Mouse (Mus musculus): ENCODE measurements around the gene Nxnl2. TPM values are rescaled to one million over a fixed set of nuclear protein-coding genes. Genes with fewer than 3 reads are reported as not detected.

Gene Nxnl2
- polyA plus RNA-seq, 1 experiment from 2014 or later = 4.4 TPM

- ATAC-seq (ENCODE audit: insufficient number of reproducible peaks, low FRiP score, low TSS enrichment, low read depth) = no peak
- peak overlapping the region; percentile 3; the same call in 1 of the 2 replicates for H3K27ac ChIP-seq (replicated peaks; ENCODE audit: low read depth, low read length)
- no peak for DNase-seq (ENCODE audit: low spot score)
- H3K9ac ChIP-seq (ENCODE audit: low read length) = no peak overlapping the region
- no peaks in the 10 kb centered on the region for H3K27me3 ChIP-seq (ENCODE audit: control insufficient read depth, insufficient read depth, low read length)
- 0 out of 2 replicates have a peak, but pooled peaks cover 2% of the 10 kb centered on the region for H3K9me3 ChIP-seq (ENCODE audit: control insufficient read depth, low read length)
- H3K4me3 ChIP-seq (ENCODE audit: low read depth, low read length) = no peak overlapping the region
- 88% methylated on average over 2 of the region's 2 CpGs for WGBS
- H3K36me3 ChIP-seq (ENCODE audit: control insufficient read depth, insufficient read depth, low read length) = no peaks in the 10 kb centered on the region
- H3K4me2 ChIP-seq (ENCODE audit: low read depth, severe bottlenecking) = no peak overlapping the region
- H3K4me1 ChIP-seq (ENCODE audit: control insufficient read depth, insufficient read depth, low read length) = no peaks in the 10 kb centered on the region
Measured at GRCm38 (mm10) chr13:51161672-51162071, 9.2 kb upstream of the Nxnl2 start.

GRCm38 (mm10) chr13:51162246-51162645, 8.6 kb upstream of the Nxnl2 start:
- Histone ChIP-seq H3K4me1 (ENCODE audit: control insufficient read depth, insufficient read depth, low read length) (no peaks in the 10 kb centered on the region), H3K4me2 (ENCODE audit: low read depth, severe bottlenecking) (no peak overlapping the region), H3K27me3 (ENCODE audit: control insufficient read depth, insufficient read depth, low read length) (no peaks in the 10 kb centered on the region), H3K9me3 (ENCODE audit: control insufficient read depth, low read length) (0 out of 2 replicates have a peak, but pooled peaks cover 2% of the 10 kb centered on the region), H3K36me3 (ENCODE audit: control insufficient read depth, insufficient read depth, low read length) (no peaks in the 10 kb centered on the region), H3K9ac (ENCODE audit: low read length) (no peak overlapping the region), H3K4me3 (ENCODE audit: low read depth, low read length) (no peak overlapping the region), H3K27ac (replicated peaks; ENCODE audit: low read depth, low read length) (peak overlapping the region; percentile 3; the same call in 1 of the 2 replicates)
- ATAC-seq (ENCODE audit: insufficient number of reproducible peaks, low FRiP score, low TSS enrichment, low read depth) (no peak), DNase-seq (ENCODE audit: low spot score) (no peak)
- WGBS = 85% methylated on average over 6 of the region's 6 CpGs

- Histone ChIP-seq H3K4me3 (ENCODE audit: low read depth, low read length) (no peak overlapping the region), H3K27ac (replicated peaks; ENCODE audit: low read depth, low read length) (no peak overlapping the region), H3K9me3 (ENCODE audit: control insufficient read depth, low read length) (no peaks in the 10 kb centered on the region), H3K27me3 (ENCODE audit: control insufficient read depth, insufficient read depth, low read length) (0 out of 2 replicates have a peak, but pooled peaks cover under 1% of the 10 kb centered on the region), H3K36me3 (ENCODE audit: control insufficient read depth, insufficient read depth, low read length) (no peaks in the 10 kb centered on the region), H3K9ac (ENCODE audit: low read length) (no peak overlapping the region), H3K4me2 (ENCODE audit: low read depth, severe bottlenecking) (no peak overlapping the region), H3K4me1 (ENCODE audit: control insufficient read depth, insufficient read depth, low read length) (no peaks in the 10 kb centered on the region)
- 53% methylated on average over 11 of the region's 11 CpGs for WGBS
- DNase-seq (ENCODE audit: low spot score) (no peak), ATAC-seq (ENCODE audit: insufficient number of reproducible peaks, low FRiP score, low TSS enrichment, low read depth) (no peak)
Measured at GRCm38 (mm10) chr13:51166711-51167110, 4.1 kb upstream of the Nxnl2 start.

- 40% methylated on average over 11 of the region's 11 CpGs for whole genome bisulfite sequencing
- no peak overlapping the region for H3K9ac ChIP-seq (ENCODE audit: low read length)
Measured at GRCm38 (mm10) chr13:51170215-51170614, 607 bp upstream of the Nxnl2 start.

GRCm38 (mm10) chr13:51172601-51173000, 1.8 kb downstream of the Nxnl2 start:
- Histone ChIP-seq H3K9ac (ENCODE audit: low read length) (no peak overlapping the region), H3K4me1 (ENCODE audit: control insufficient read depth, insufficient read depth, low read length) (no peaks in the 10 kb centered on the region; the same call in 1 of the 2 replicates), H3K9me3 (ENCODE audit: control insufficient read depth, low read length) (peaks cover 4% of the 10 kb centered on the region; the same call in 1 of the 2 replicates), H3K36me3 (ENCODE audit: control insufficient read depth, insufficient read depth, low read length) (no peaks in the 10 kb centered on the region), H3K27ac (replicated peaks; ENCODE audit: low read depth, low read length) (no peak overlapping the region), H3K4me3 (ENCODE audit: low read depth, low read length) (no peak overlapping the region), H3K27me3 (ENCODE audit: control insufficient read depth, insufficient read depth, low read length) (0 out of 2 replicates have a peak, but pooled peaks cover 4% of the 10 kb centered on the region), H3K4me2 (ENCODE audit: low read depth, severe bottlenecking) (no peak overlapping the region)
- no peak for DNase-seq (ENCODE audit: low spot score)
- WGBS = 81% methylated on average over 7 of the region's 7 CpGs
- ATAC-seq (ENCODE audit: insufficient number of reproducible peaks, low FRiP score, low TSS enrichment, low read depth) = no peak

More at GRCm38 (mm10) chr13:51170215-51170614, 607 bp upstream of the Nxnl2 start:
- Histone ChIP-seq H3K27me3 (ENCODE audit: control insufficient read depth, insufficient read depth, low read length) (0 out of 2 replicates have a peak, but pooled peaks cover 4% of the 10 kb centered on the region), H3K4me3 (ENCODE audit: low read depth, low read length) (peak overlapping the region; percentile 55; the same call in 1 of the 2 replicates), H3K4me2 (ENCODE audit: low read depth, severe bottlenecking) (peak overlapping the region; percentile 97), H3K27ac (replicated peaks; ENCODE audit: low read depth, low read length) (no peak overlapping the region), H3K9me3 (ENCODE audit: control insufficient read depth, low read length) (peaks cover 4% of the 10 kb centered on the region; the same call in 1 of the 2 replicates), H3K36me3 (ENCODE audit: control insufficient read depth, insufficient read depth, low read length) (no peaks in the 10 kb centered on the region), H3K4me1 (ENCODE audit: control insufficient read depth, insufficient read depth, low read length) (no peaks in the 10 kb centered on the region; the same call in 1 of the 2 replicates)
- ATAC-seq (ENCODE audit: insufficient number of reproducible peaks, low FRiP score, low TSS enrichment, low read depth) (no peak; the same call in 1 of the 2 replicates), DNase-seq (ENCODE audit: low spot score) (no peak)

GRCm38 (mm10) chr13:51178932-51179331, 8.1 kb downstream of the Nxnl2 start:
- Histone ChIP-seq H3K36me3 (ENCODE audit: control insufficient read depth, insufficient read depth, low read length) (no peaks in the 10 kb centered on the region), H3K9me3 (ENCODE audit: control insufficient read depth, low read length) (no peaks in the 10 kb centered on the region), H3K4me1 (ENCODE audit: control insufficient read depth, insufficient read depth, low read length) (no peaks in the 10 kb centered on the region), H3K27ac (replicated peaks; ENCODE audit: low read depth, low read length) (no peak overlapping the region), H3K4me3 (ENCODE audit: low read depth, low read length) (no peak overlapping the region), H3K27me3 (ENCODE audit: control insufficient read depth, insufficient read depth, low read length) (no peaks in the 10 kb centered on the region), H3K4me2 (ENCODE audit: low read depth, severe bottlenecking) (no peak overlapping the region), H3K9ac (ENCODE audit: low read length) (no peak overlapping the region)
- DNase-seq (ENCODE audit: low spot score) (no peak), ATAC-seq (ENCODE audit: insufficient number of reproducible peaks, low FRiP score, low TSS enrichment, low read depth) (no peak)
- 88% methylated on average over 10 of the region's 10 CpGs for WGBS

- Histone ChIP-seq H3K9ac (ENCODE audit: low read length) (no peak overlapping the region), H3K27ac (replicated peaks; ENCODE audit: low read depth, low read length) (no peak overlapping the region), H3K4me3 (ENCODE audit: low read depth, low read length) (no peak overlapping the region), H3K27me3 (ENCODE audit: control insufficient read depth, insufficient read depth, low read length) (no peaks in the 10 kb centered on the region), H3K4me1 (ENCODE audit: control insufficient read depth, insufficient read depth, low read length) (no peaks in the 10 kb centered on the region), H3K36me3 (ENCODE audit: control insufficient read depth, insufficient read depth, low read length) (no peaks in the 10 kb centered on the region), H3K4me2 (ENCODE audit: low read depth, severe bottlenecking) (no peak overlapping the region), H3K9me3 (ENCODE audit: control insufficient read depth, low read length) (no peaks in the 10 kb centered on the region)
- no peak for ATAC-seq (ENCODE audit: insufficient number of reproducible peaks, low FRiP score, low TSS enrichment, low read depth)
- WGBS = 77% methylated on average over 3 of the region's 3 CpGs
- no peak for DNase-seq (ENCODE audit: low spot score)
Measured at GRCm38 (mm10) chr13:51179362-51179761, 8.5 kb downstream of the Nxnl2 start.

- ATAC-seq (ENCODE audit: insufficient number of reproducible peaks, low FRiP score, low TSS enrichment, low read depth) (no peak), DNase-seq (ENCODE audit: low spot score) (no peak)
- Histone ChIP-seq H3K27ac (replicated peaks; ENCODE audit: low read depth, low read length) (no peak overlapping the region), H3K9me3 (ENCODE audit: control insufficient read depth, low read length) (no peaks in the 10 kb centered on the region), H3K4me1 (ENCODE audit: control insufficient read depth, insufficient read depth, low read length) (no peaks in the 10 kb centered on the region), H3K4me3 (ENCODE audit: low read depth, low read length) (no peak overlapping the region), H3K4me2 (ENCODE audit: low read depth, severe bottlenecking) (no peak overlapping the region), H3K36me3 (ENCODE audit: control insufficient read depth, insufficient read depth, low read length) (no peaks in the 10 kb centered on the region), H3K9ac (ENCODE audit: low read length) (no peak overlapping the region), H3K27me3 (ENCODE audit: control insufficient read depth, insufficient read depth, low read length) (no peaks in the 10 kb centered on the region)
- 91% methylated on average over 7 of the region's 7 CpGs for WGBS
Measured at GRCm38 (mm10) chr13:51182236-51182635, 11.4 kb downstream of the Nxnl2 start.

GRCm38 (mm10) chr13:51184896-51185295, 14.1 kb downstream of the Nxnl2 start:
- ATAC-seq (ENCODE audit: insufficient number of reproducible peaks, low FRiP score, low TSS enrichment, low read depth) (no peak), DNase-seq (ENCODE audit: low spot score) (no peak)
- Histone ChIP-seq H3K9ac (ENCODE audit: low read length) (no peak overlapping the region), H3K4me2 (ENCODE audit: low read depth, severe bottlenecking) (no peak overlapping the region), H3K27ac (replicated peaks; ENCODE audit: low read depth, low read length) (no peak overlapping the region), H3K27me3 (ENCODE audit: control insufficient read depth, insufficient read depth, low read length) (no peaks in the 10 kb centered on the region), H3K9me3 (ENCODE audit: control insufficient read depth, low read length) (no peaks in the 10 kb centered on the region), H3K4me3 (ENCODE audit: low read depth, low read length) (no peak overlapping the region), H3K36me3 (ENCODE audit: control insufficient read depth, insufficient read depth, low read length) (no peaks in the 10 kb centered on the region), H3K4me1 (ENCODE audit: control insufficient read depth, insufficient read depth, low read length) (no peaks in the 10 kb centered on the region)
- 88% methylated on average over 3 of the region's 3 CpGs for WGBS

Measured in limb, embryonic 11.5 days (tissue).